Comparison of ENCODE assay signal across 10 mouse cellular contexts in genomic region chr5:92698131-92698836, GRCm38 (mm10). TPM values are rescaled to one million over a fixed set of nuclear protein-coding genes. Genes with fewer than 3 reads are reported as not detected.
DNase-seq lines count a peak whose midpoint lies in the region; ATAC-seq and TF ChIP-seq lines count a peak whose summit lies in the region.
"Had no signal": no experiment of that assay in that cellular context is flagged by ENCODE, and none has a peak within 500 bp of the region (broad histone marks: within the 10 kb centered on the region; RNA-seq: fewer than 3 reads in every experiment).

No protein-coding gene starts in this region.

- H3K36me3 ChIP-seq in lung, embryonic 15.5 days: no peaks in the 10 kb centered on the region
- no peaks in the 10 kb centered on the region for H3K36me3 ChIP-seq in forebrain, embryonic 11.5 days (ENCODE audit: control insufficient read depth, insufficient read depth, low read length)
- H3K36me3 ChIP-seq in limb, embryonic 14.5 days (ENCODE audit: control insufficient read depth, insufficient read depth, low read length): no peaks in the 10 kb centered on the region
- no peaks in the 10 kb centered on the region for H3K36me3 ChIP-seq in stomach, postnatal 0 days (ENCODE audit: control insufficient read depth, insufficient read depth, low read length)

- no peak for DNase-seq in lung, postnatal 25 days (ENCODE audit: low spot score)
- peak; percentile 81 for DNase-seq in forebrain, embryonic 11.5 days (ENCODE audit: low spot score)
- no peak for DNase-seq in limb, embryonic 14.5 days (ENCODE audit: low spot score)
- no peak for DNase-seq in stomach, postnatal 0 days (ENCODE audit: low spot score)
- DNase-seq in natural killer cell, adult 2 months (ENCODE audit: low spot score in 2 of 2): no peak
- DNase-seq in layer of hippocampus, adult 11-12 months (ENCODE audit: low spot score): no peak
- no peak for DNase-seq in cerebellum, adult 18-20 months
- DNase-seq: adrenal gland, postnatal 25 days; kidney, adult 2 months had no signal

- H3K9me3 ChIP-seq in lung, embryonic 15.5 days: no peaks in the 10 kb centered on the region
- no peaks in the 10 kb centered on the region for H3K9me3 ChIP-seq in forebrain, embryonic 11.5 days (ENCODE audit: control insufficient read depth, low read length)
- H3K9me3 ChIP-seq in limb, embryonic 14.5 days (ENCODE audit: control insufficient read depth, low read length): peaks cover 3% of the 10 kb centered on the region; the same call in 1 of the 2 replicates
- H3K9me3 ChIP-seq in stomach, postnatal 0 days (ENCODE audit: control insufficient read depth, low read length): no peaks in the 10 kb centered on the region

- no peaks in the 10 kb centered on the region for H3K27me3 ChIP-seq in lung, embryonic 15.5 days
- no peaks in the 10 kb centered on the region for H3K27me3 ChIP-seq in forebrain, embryonic 11.5 days (ENCODE audit: control insufficient read depth, insufficient read depth, low read length)
- H3K27me3 ChIP-seq in limb, embryonic 14.5 days (ENCODE audit: control insufficient read depth, insufficient read depth, low read length): no peaks in the 10 kb centered on the region
- H3K27me3 ChIP-seq in stomach, postnatal 0 days (ENCODE audit: control insufficient read depth, insufficient read depth, low read length): no peaks in the 10 kb centered on the region

- no peak for TF ChIP-seq POLR2A in limb, embryonic 14.5 days (IDR thresholded peaks at IDR 0.05; ENCODE audit: borderline replicate concordance, extremely low read depth, insufficient read depth, insufficient read length)

- 4% methylated on average over 15 of the region's 15 CpGs for WGBS in lung, embryonic 15.5 days
- 1% methylated on average over 15 of the region's 15 CpGs for WGBS in forebrain, embryonic 11.5 days
- 9% methylated on average over 15 of the region's 15 CpGs for WGBS in limb, embryonic 14.5 days
- 5% methylated on average over 15 of the region's 15 CpGs for WGBS in stomach, postnatal 0 days

- TF ChIP-seq CTCF in stomach, postnatal 0 days (IDR thresholded peaks at IDR 0.05; ENCODE audit: low read depth): no peak

- H3K27ac ChIP-seq in lung, embryonic 15.5 days: no peak overlapping the region
- H3K27ac ChIP-seq in forebrain, embryonic 11.5 days (ENCODE audit: low read depth, low read length): peak overlapping the region; percentile 90
- no peak overlapping the region for H3K27ac ChIP-seq in limb, embryonic 14.5 days (replicated peaks; ENCODE audit: low read depth, low read length)
- H3K27ac ChIP-seq in stomach, postnatal 0 days (replicated peaks): no peak overlapping the region

- no peak for ATAC-seq in lung, embryonic 15.5 days (ENCODE audit: borderline replicate concordance, extremely low read depth, low FRiP score, low TSS enrichment)
- peak; percentile 90 for ATAC-seq in forebrain, embryonic 11.5 days (replicated peaks; ENCODE audit: low FRiP score)
- peak; percentile 44; the same call in 1 of the 2 replicates for ATAC-seq in limb, embryonic 14.5 days (ENCODE audit: low FRiP score, low read depth)
- ATAC-seq in stomach, postnatal 0 days (ENCODE audit: low FRiP score, low TSS enrichment): no peak

- H3K4me1 ChIP-seq in lung, embryonic 15.5 days: peaks cover 31% of the 10 kb centered on the region
- H3K4me1 ChIP-seq in forebrain, embryonic 11.5 days (replicated peaks; ENCODE audit: control insufficient read depth, insufficient read depth, low read length): peaks cover 15% of the 10 kb centered on the region; the same call in 1 of the 2 replicates
- H3K4me1 ChIP-seq in limb, embryonic 14.5 days (ENCODE audit: control insufficient read depth, insufficient read depth, low read length): peaks cover 8% of the 10 kb centered on the region; the same call in 1 of the 2 replicates
- H3K4me1 ChIP-seq in stomach, postnatal 0 days (replicated peaks; ENCODE audit: control insufficient read depth, insufficient read depth): no peaks in the 10 kb centered on the region

- no peak for TF ChIP-seq EP300 in stomach, postnatal 0 days (optimal IDR thresholded peaks at IDR 0.05)

- H3K4me3 ChIP-seq in lung, embryonic 15.5 days: peak overlapping the region; percentile 1; the same call in 1 of the 2 replicates
- H3K4me3 ChIP-seq in forebrain, embryonic 11.5 days (ENCODE audit: low read depth, low read length): peak overlapping the region; percentile 15
- peak overlapping the region; percentile 7 for H3K4me3 ChIP-seq in limb, embryonic 14.5 days (replicated peaks; ENCODE audit: low read length)
- H3K4me3 ChIP-seq in stomach, postnatal 0 days (ENCODE audit: low read depth, low read length): peak overlapping the region; percentile 8; the same call in 1 of the 2 replicates

- H3K4me2 ChIP-seq in lung, embryonic 15.5 days: peak overlapping the region; percentile 38
- peak overlapping the region; percentile 54 for H3K4me2 ChIP-seq in forebrain, embryonic 11.5 days (ENCODE audit: low read depth, low read length, severe bottlenecking)
- peak overlapping the region; percentile 39 for H3K4me2 ChIP-seq in limb, embryonic 14.5 days (replicated peaks; ENCODE audit: low read depth, low read length, severe bottlenecking)
- H3K4me2 ChIP-seq in stomach, postnatal 0 days (replicated peaks; ENCODE audit: low read depth): peak overlapping the region; percentile 35

- no peak overlapping the region for H3K9ac ChIP-seq in lung, embryonic 15.5 days
- peak overlapping the region; percentile 60; the same call in 1 of the 2 replicates for H3K9ac ChIP-seq in forebrain, embryonic 11.5 days (ENCODE audit: low read length)
- H3K9ac ChIP-seq in limb, embryonic 14.5 days (ENCODE audit: low read depth, low read length, severe bottlenecking): peak overlapping the region; percentile 31; the same call in 1 of the 2 replicates
- H3K9ac ChIP-seq in stomach, postnatal 0 days (ENCODE audit: low read length): no peak overlapping the region

RNA-seq across cellular contexts. Expression of gene Shroom3, which starts 15.0 kb away (rescaled TPM):
- 5.3 and 5.4 TPM in 2 replicates for polyA plus RNA-seq in lung, embryonic 15.5 days (2015; fragmentation: Nextera tagmentation; extraction: Ambion mirVana)
- 12.2 and 15.2 TPM in 2 replicates for polyA plus RNA-seq in forebrain, embryonic 11.5 days (2014; fragmentation: Nextera tagmentation; extraction: Ambion mirVana)
- 8.1 and 9.5 TPM in 2 replicates for polyA plus RNA-seq in limb, embryonic 14.5 days (2012; rRNA removed)
- 3.5 and 4.4 TPM in 2 replicates for polyA plus RNA-seq in limb, embryonic 14.5 days (2014; fragmentation: Nextera tagmentation; extraction: Ambion mirVana)
- 11.4 and 15.0 TPM in 2 replicates for polyA plus RNA-seq in stomach, postnatal 0 days (2015; fragmentation: Nextera tagmentation; extraction: Ambion mirVana)

RNA-seq across cellular contexts. Expression of gene Ccdc158, which starts 23.2 kb away (rescaled TPM):
- polyA plus RNA-seq in lung, embryonic 15.5 days (2015; fragmentation: Nextera tagmentation; extraction: Ambion mirVana): 2.1 and 2.5 TPM in 2 replicates
- 1.0 and 1.2 TPM in 2 replicates for polyA plus RNA-seq in forebrain, embryonic 11.5 days (2014; fragmentation: Nextera tagmentation; extraction: Ambion mirVana)
- 1.8 and 2.0 TPM in 2 replicates for polyA plus RNA-seq in limb, embryonic 14.5 days (2012; rRNA removed)
- 1.5 and 1.6 TPM in 2 replicates for polyA plus RNA-seq in limb, embryonic 14.5 days (2014; fragmentation: Nextera tagmentation; extraction: Ambion mirVana)
- 0.24 and 0.31 TPM in 2 replicates for polyA plus RNA-seq in stomach, postnatal 0 days (2015; fragmentation: Nextera tagmentation; extraction: Ambion mirVana)

Comparison
In these comparisons a context has a peak if more than half of its experiments do, and no peak if none do; other contexts are left out.
1. ATAC-seq: peak in forebrain, embryonic 11.5 days (single experiment) and limb, embryonic 14.5 days (single experiment); none in lung, embryonic 15.5 days (single experiment) and stomach, postnatal 0 days (single experiment).
2. H3K9ac ChIP-seq: peak in forebrain, embryonic 11.5 days (single experiment) and limb, embryonic 14.5 days (single experiment); none in lung, embryonic 15.5 days (single experiment) and stomach, postnatal 0 days (single experiment).
3. Peak in every context shown above with its lines, with median percentiles within 50 percentile points of each other: H3K4me2 ChIP-seq and H3K4me3 ChIP-seq.